Mouse (Mus musculus): ENCODE measurements at regions not wholly inside any gene's neighbourhood (a gene's known extent, or its start where the extent isn't known, plus 50 kb on each side); places are given as distances from the start of the nearest gene placed in this dataset.
"Not testable (repeated sequence)": the region's sequence is repeated elsewhere in the genome, so short reads cannot be mapped to it uniquely, and the experiment has no call there.

DNA sequence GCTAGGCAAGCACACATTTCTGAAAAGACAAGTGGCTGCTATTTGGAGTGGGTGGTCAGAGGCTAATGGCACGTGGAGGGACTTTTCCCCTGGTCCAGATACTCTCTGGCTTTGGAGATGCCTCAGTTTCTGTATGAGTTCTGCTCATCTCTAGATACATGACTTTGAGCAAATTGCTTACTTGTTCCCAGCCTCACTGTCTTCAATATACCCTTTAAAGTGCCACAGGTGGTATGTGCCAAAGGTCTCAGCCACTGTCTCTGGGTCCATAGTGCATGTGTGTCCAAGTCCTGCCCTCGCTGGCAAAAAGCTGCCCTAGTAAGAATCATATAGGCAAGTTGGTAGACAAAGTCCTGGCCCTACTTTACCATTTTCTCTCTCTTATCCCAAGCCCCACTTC, 291.5 kb downstream of the Dysf start:
- Histone ChIP-seq H3K36me3 (ENCODE audit: control insufficient read depth, insufficient read depth, low read length, poor library complexity, severe bottlenecking) (no peaks in the 10 kb centered on the region), H3K27me3 (ENCODE audit: control insufficient read depth, insufficient read depth, low read length, poor library complexity, severe bottlenecking) (no peaks in the 10 kb centered on the region)
- DNase-seq (ENCODE audit: low read depth, low spot score): no peak

GRCm38 (mm10) chr6:84299146-84299545, 290.8 kb downstream of the Dysf start:
- Histone ChIP-seq H3K36me3 (ENCODE audit: control insufficient read depth, insufficient read depth, low read length, poor library complexity, severe bottlenecking) (no peaks in the 10 kb centered on the region), H3K27me3 (ENCODE audit: control insufficient read depth, insufficient read depth, low read length, poor library complexity, severe bottlenecking) (no peaks in the 10 kb centered on the region)
- no peak for DNase-seq (ENCODE audit: low read depth, low spot score)

DNA sequence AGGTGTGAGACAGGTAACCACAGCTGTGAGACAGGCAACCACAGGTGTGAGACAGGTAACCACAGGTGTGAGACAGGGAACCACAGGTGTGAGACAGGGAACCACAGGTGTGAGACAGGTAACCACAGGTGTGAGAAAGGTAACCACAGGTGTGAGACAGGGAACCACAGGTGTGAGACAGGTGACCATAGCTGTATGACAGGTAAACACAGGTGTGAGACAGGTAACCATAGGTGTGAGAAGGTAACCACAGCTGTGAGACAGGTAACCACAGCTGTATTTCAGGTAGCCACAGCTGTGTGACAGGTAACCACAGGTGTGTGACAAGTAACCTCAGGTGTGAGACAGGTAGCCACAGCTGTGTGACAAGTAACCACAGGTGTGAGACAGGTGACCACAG, 265.5 kb downstream of the Dysf start:
- DNase-seq (ENCODE audit: low read depth, low spot score); H3K36me3 ChIP-seq (ENCODE audit: control insufficient read depth, insufficient read depth, low read length, poor library complexity, severe bottlenecking); H3K27me3 ChIP-seq (ENCODE audit: control insufficient read depth, insufficient read depth, low read length, poor library complexity, severe bottlenecking): not testable (repeated sequence)

GRCm38 (mm10) chr6:84272520-84273311, 264.3 kb downstream of the Dysf start:
- DNase-seq (ENCODE audit: low read depth, low spot score): no peak
- Histone ChIP-seq H3K27me3 (ENCODE audit: control insufficient read depth, insufficient read depth, low read length, poor library complexity, severe bottlenecking) (no peaks in the 10 kb centered on the region), H3K36me3 (ENCODE audit: control insufficient read depth, insufficient read depth, low read length, poor library complexity, severe bottlenecking) (no peaks in the 10 kb centered on the region)

- DNase-seq (ENCODE audit: low read depth, low spot score): no peak
- no peaks in the 10 kb centered on the region for H3K36me3 ChIP-seq (ENCODE audit: control insufficient read depth, insufficient read depth, low read length, poor library complexity, severe bottlenecking)
- no peaks in the 10 kb centered on the region for H3K27me3 ChIP-seq (ENCODE audit: control insufficient read depth, insufficient read depth, low read length, poor library complexity, severe bottlenecking)
Measured at GRCm38 (mm10) chr6:84271966-84272365, 263.6 kb downstream of the Dysf start.

- Histone ChIP-seq H3K27me3 (ENCODE audit: control insufficient read depth, insufficient read depth, low read length, poor library complexity, severe bottlenecking) (no peaks in the 10 kb centered on the region), H3K36me3 (ENCODE audit: control insufficient read depth, insufficient read depth, low read length, poor library complexity, severe bottlenecking) (no peaks in the 10 kb centered on the region)
- no peak for DNase-seq (ENCODE audit: low read depth, low spot score)
Measured at GRCm38 (mm10) chr6:84271441-84271840, 263.1 kb downstream of the Dysf start.

GRCm38 (mm10) chr6:84270518-84271165, 262.3 kb downstream of the Dysf start:
- no peak for DNase-seq (ENCODE audit: low read depth, low spot score)
- Histone ChIP-seq H3K36me3 (ENCODE audit: control insufficient read depth, insufficient read depth, low read length, poor library complexity, severe bottlenecking) (no peaks in the 10 kb centered on the region), H3K27me3 (ENCODE audit: control insufficient read depth, insufficient read depth, low read length, poor library complexity, severe bottlenecking) (no peaks in the 10 kb centered on the region)

DNA sequence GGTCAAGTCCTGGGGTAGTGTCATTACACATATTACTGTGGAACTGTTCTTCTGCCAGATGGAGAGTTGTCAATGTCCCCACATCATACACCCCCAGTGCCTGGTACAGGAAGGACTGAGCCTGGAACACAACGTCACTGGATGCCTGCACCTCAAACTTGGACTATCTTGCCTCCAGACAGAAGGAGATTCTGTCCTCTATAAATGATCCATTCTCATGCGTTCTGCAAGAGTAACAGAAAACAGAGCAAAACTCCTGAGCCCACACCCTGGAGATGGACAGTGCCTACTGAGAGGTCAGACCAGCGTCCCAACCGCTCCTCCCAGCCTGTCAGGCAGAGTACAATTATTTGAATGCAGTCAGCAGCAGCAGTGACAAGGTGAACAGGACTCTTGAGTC, 261.1 kb downstream of the Dysf start:
- Histone ChIP-seq H3K27me3 (ENCODE audit: control insufficient read depth, insufficient read depth, low read length, poor library complexity, severe bottlenecking) (no peaks in the 10 kb centered on the region), H3K36me3 (ENCODE audit: control insufficient read depth, insufficient read depth, low read length, poor library complexity, severe bottlenecking) (no peaks in the 10 kb centered on the region)
- DNase-seq (ENCODE audit: low read depth, low spot score): no peak

- H3K36me3 ChIP-seq (ENCODE audit: control insufficient read depth, insufficient read depth, low read length, poor library complexity, severe bottlenecking): no peaks in the 10 kb centered on the region
Measured at GRCm38 (mm10) chr6:84269023-84269422, 260.6 kb downstream of the Dysf start.

GRCm38 (mm10) chr6:84268111-84268510, 259.7 kb downstream of the Dysf start:
- H3K27me3 ChIP-seq (ENCODE audit: control insufficient read depth, insufficient read depth, low read length, poor library complexity, severe bottlenecking): no peaks in the 10 kb centered on the region
- no peaks in the 10 kb centered on the region for H3K36me3 ChIP-seq (ENCODE audit: control insufficient read depth, insufficient read depth, low read length, poor library complexity, severe bottlenecking)
- no peak for DNase-seq (ENCODE audit: low read depth, low spot score)

More at GRCm38 (mm10) chr6:84269023-84269422, 260.6 kb downstream of the Dysf start:
- DNase-seq (ENCODE audit: low read depth, low spot score): no peak
- no peaks in the 10 kb centered on the region for H3K27me3 ChIP-seq (ENCODE audit: control insufficient read depth, insufficient read depth, low read length, poor library complexity, severe bottlenecking)

- no peak for DNase-seq (ENCODE audit: low read depth, low spot score)
- H3K36me3 ChIP-seq (ENCODE audit: control insufficient read depth, insufficient read depth, low read length, poor library complexity, severe bottlenecking): no peaks in the 10 kb centered on the region
Measured at GRCm38 (mm10) chr6:84267526-84267925, 259.1 kb downstream of the Dysf start.

GRCm38 (mm10) chr6:84266736-84267135, 258.3 kb downstream of the Dysf start:
- no peak for DNase-seq (ENCODE audit: low read depth, low spot score)

More at GRCm38 (mm10) chr6:84267526-84267925, 259.1 kb downstream of the Dysf start:
- H3K27me3 ChIP-seq (ENCODE audit: control insufficient read depth, insufficient read depth, low read length, poor library complexity, severe bottlenecking): no peaks in the 10 kb centered on the region

GRCm38 (mm10) chr6:84264681-84265080, 256.3 kb downstream of the Dysf start:
- no peaks in the 10 kb centered on the region for H3K27me3 ChIP-seq (ENCODE audit: control insufficient read depth, insufficient read depth, low read length, poor library complexity, severe bottlenecking)
- no peaks in the 10 kb centered on the region for H3K36me3 ChIP-seq (ENCODE audit: control insufficient read depth, insufficient read depth, low read length, poor library complexity, severe bottlenecking)
- DNase-seq (ENCODE audit: low read depth, low spot score): no peak

More at GRCm38 (mm10) chr6:84266736-84267135, 258.3 kb downstream of the Dysf start:
- Histone ChIP-seq H3K36me3 (ENCODE audit: control insufficient read depth, insufficient read depth, low read length, poor library complexity, severe bottlenecking) (no peaks in the 10 kb centered on the region), H3K27me3 (ENCODE audit: control insufficient read depth, insufficient read depth, low read length, poor library complexity, severe bottlenecking) (no peaks in the 10 kb centered on the region)

DNA sequence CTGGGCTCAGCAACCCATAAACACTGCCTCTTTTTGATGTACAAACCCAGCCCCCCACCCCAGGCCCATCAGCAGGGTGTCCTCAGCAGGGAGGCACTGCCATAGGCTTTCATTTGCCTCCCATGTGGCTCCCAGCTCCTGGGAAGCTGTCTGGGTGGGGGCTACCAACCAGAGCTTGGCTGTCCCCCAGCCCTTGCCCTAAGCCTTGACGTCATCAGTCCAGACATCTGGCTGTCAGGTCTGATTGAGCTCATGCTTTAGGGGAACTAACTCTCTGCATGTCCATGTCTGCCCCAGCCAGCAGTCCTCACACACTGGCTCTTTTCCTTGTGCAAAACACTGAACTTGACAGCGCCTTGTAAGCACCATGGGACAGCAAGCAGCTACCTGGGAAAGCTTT, 255.3 kb downstream of the Dysf start:
- no peak for DNase-seq (ENCODE audit: low read depth, low spot score)
- Histone ChIP-seq H3K27me3 (ENCODE audit: control insufficient read depth, insufficient read depth, low read length, poor library complexity, severe bottlenecking) (no peaks in the 10 kb centered on the region), H3K36me3 (ENCODE audit: control insufficient read depth, insufficient read depth, low read length, poor library complexity, severe bottlenecking) (no peaks in the 10 kb centered on the region)

GRCm38 (mm10) chr6:84262766-84263165, 254.4 kb downstream of the Dysf start:
- H3K27me3 ChIP-seq (ENCODE audit: control insufficient read depth, insufficient read depth, low read length, poor library complexity, severe bottlenecking): no peaks in the 10 kb centered on the region
- no peaks in the 10 kb centered on the region for H3K36me3 ChIP-seq (ENCODE audit: control insufficient read depth, insufficient read depth, low read length, poor library complexity, severe bottlenecking)
- no peak for DNase-seq (ENCODE audit: low read depth, low spot score)
